Mouse (Mus musculus) forebrain, embryonic 13.5 days (tissue): ENCODE results near the gene Fam210b. TPM values are rescaled to one million over a fixed set of nuclear protein-coding genes. Genes with fewer than 3 reads are reported as not detected.

ENCODE experiments used
- ATAC-seq: fragments of 200-750 bp; cut with Nextera tagmentation; 2 replicates; pipeline ENCODE4 v1.8.0; 2017
- H3K27ac ChIP-seq: fragments of 300-500 bp; sonication (generic); 2 replicates; pipeline ENCODE4 v1.5.1; 2015; ENCODE audit warnings: inconsistent platforms, mild to moderate bottlenecking, moderate library complexity
- H3K27me3 ChIP-seq: fragments of 300-500 bp; sonication (generic); 2 replicates; pipeline ENCODE4 v1.6.1; 2015; ENCODE audit warnings: mild to moderate bottlenecking, inconsistent platforms
- H3K36me3 ChIP-seq: fragments of 300-500 bp; sonication (generic); 2 replicates; pipeline ENCODE4 v1.6.1; 2015; ENCODE audit warnings: mild to moderate bottlenecking, inconsistent platforms; ENCODE audit not compliant: poor library complexity, severe bottlenecking
- H3K4me1 ChIP-seq: fragments of 300-500 bp; sonication (generic); 2 replicates; pipeline ENCODE4 v1.6.1; 2015; ENCODE audit warnings: inconsistent platforms
- H3K4me2 ChIP-seq: fragments of 300-500 bp; sonication (generic); 2 replicates; pipeline ENCODE4 v1.6.1; 2015; ENCODE audit warnings: inconsistent platforms, mild to moderate bottlenecking, moderate library complexity
- H3K4me3 ChIP-seq: fragments of 300-500 bp; sonication (generic); 2 replicates; pipeline ENCODE4 v1.5.1; 2015; ENCODE audit warnings: mild to moderate bottlenecking, inconsistent platforms
- H3K9ac ChIP-seq: fragments of 300-500 bp; sonication (generic); 2 replicates; pipeline ENCODE4 v1.6.1; 2015; ENCODE audit warnings: mild to moderate bottlenecking, inconsistent platforms
- H3K9me3 ChIP-seq: fragments of 300-500 bp; sonication (generic); replicated peaks from 2 replicates; pipeline ENCODE4 v1.6.1; 2016; ENCODE audit warnings: inconsistent platforms
- WGBS: fragments of 180-500 bp; shearing (Covaris S2); methylation state at CpG from one replicate; pipeline ENCODE4 v1.1.7; 2015; 5-methylcytosine and 5-hydroxymethylcytosine counted together
- polyA plus RNA-seq: library from polyadenylated mRNA; unstranded; fragments of >200 nt; fragmentation: Nextera tagmentation; extraction: Ambion mirVana; gene quantifications from 2 replicates; pipeline ENCODE4 v1.2.1, GENCODE M21; 2015

Gene Fam210b
- polyA plus RNA-seq, 1 experiment from 2014 or later, result 41.9 TPM

DNA sequence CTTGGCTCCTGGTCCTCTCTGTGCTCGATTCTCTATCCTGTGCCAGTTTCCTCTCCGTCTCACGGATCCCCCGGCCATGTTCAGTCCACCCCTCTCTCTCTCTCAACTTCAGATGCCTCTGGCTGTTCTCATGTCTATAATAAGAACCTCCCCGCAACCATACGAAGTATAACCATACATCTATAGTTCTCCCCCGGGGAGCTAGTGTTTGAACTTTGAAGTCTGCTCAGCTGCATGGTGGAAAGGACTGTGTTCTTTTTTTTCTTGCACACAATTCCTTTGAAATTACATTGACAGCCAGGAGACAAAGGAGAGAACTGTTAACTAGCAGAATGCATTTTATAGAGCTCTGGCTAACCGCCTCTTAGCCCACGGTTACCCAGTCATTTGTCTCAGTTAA, 9.4 kb downstream of the Fam210b start:
- Histone ChIP-seq H3K4me1 (peaks cover 40% of the 10 kb centered on the region), H3K9ac (no peak overlapping the region), H3K27ac (peak overlapping the region; percentile 63), H3K36me3 (peaks cover 45% of the 10 kb centered on the region), H3K27me3 (no peaks in the 10 kb centered on the region), H3K9me3 (no peaks in the 10 kb centered on the region), H3K4me2 (no peak overlapping the region), H3K4me3 (no peak overlapping the region)
- ATAC-seq, result no peak
- 40% methylated on average over 9 of the region's 9 CpGs for WGBS

DNA sequence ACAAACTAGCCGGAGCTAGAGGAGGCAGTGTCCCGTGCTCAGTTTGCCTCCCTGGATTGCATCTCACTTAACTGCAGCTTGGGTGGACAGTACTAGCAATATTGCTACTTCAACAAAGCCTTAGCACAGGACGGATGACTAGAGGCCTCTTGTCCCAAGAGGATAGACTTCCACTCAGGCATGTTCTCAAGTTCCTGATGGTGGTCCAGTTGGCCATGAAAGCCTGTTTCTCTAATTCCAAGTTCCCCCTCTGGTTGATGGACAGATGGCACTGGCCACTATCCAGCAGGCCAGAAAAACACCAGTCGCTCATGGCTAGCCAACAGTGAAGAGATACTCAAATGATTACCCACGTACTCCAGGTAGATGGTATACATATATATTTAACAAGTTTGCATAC, 10.5 kb downstream of the Fam210b start:
- no peaks in the 10 kb centered on the region for H3K9me3 ChIP-seq
- H3K27ac ChIP-seq, result peak overlapping the region; percentile 63; the same call in 1 of the 2 replicates
- no peak overlapping the region for H3K4me2 ChIP-seq
- no peak for ATAC-seq
- H3K4me1 ChIP-seq, result peaks cover 39% of the 10 kb centered on the region
- no peak overlapping the region for H3K4me3 ChIP-seq
- no peaks in the 10 kb centered on the region for H3K27me3 ChIP-seq
- 81% methylated on average over 5 of the region's 5 CpGs for WGBS
- H3K9ac ChIP-seq, result no peak overlapping the region
- H3K36me3 ChIP-seq, result peaks cover 56% of the 10 kb centered on the region

GRCm38 (mm10) chr2:172363176-172363575, 17.8 kb downstream of the Fam210b start:
- Histone ChIP-seq H3K4me3 (no peak overlapping the region), H3K9me3 (no peaks in the 10 kb centered on the region), H3K27me3 (no peaks in the 10 kb centered on the region), H3K4me1 (peaks cover 20% of the 10 kb centered on the region), H3K9ac (no peak overlapping the region), H3K4me2 (no peak overlapping the region), H3K27ac (no peak overlapping the region), H3K36me3 (peaks cover 92% of the 10 kb centered on the region)
- 85% methylated on average over 7 of the region's 7 CpGs for WGBS
- ATAC-seq, result no peak

DNA sequence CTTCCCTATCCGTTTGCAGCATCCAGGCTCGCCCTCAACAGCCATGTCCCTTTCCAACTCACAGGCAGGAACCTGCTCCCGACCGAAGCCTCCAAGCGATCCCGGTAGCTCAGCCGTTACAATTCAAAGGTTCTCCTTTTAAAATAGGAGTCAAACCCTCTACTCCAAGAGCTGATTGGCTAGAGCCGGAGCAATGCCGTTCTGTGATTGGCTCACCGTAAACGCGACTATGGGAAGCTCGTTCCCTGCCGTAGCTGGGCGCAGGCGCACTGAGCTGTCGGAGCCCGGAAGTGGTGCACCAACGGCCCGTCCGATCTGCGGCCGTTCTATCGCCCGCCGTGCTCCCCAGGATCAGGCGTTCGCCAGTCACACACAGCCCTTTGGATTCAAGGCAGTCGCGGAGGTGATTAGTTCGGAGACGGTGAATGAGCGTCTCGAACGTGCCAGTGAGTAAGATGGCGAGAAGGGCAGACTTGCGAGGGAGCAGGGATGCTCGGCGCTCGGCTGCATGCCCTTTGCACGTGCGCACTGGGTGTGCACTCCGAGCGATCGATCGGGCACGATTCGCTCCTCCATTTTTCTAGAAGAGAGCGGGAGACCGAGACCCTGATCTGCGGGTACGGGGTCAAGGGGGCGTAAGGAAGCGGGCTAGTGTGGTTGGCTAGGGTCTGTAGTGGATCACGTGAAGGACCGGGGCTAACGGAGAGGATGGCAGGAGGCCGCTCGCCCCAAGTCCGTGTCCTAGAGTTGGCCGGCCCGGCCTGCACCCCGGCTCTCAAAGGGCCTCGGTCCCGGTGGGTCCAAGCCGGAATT, 25.3 kb downstream of the Fam210b start, which contains the start of the genes Aurka and Cstf1:
Gene Aurka (minus strand): TSS at position 125 of the 813 bp plus-strand sequence.
Gene Cstf1 (plus strand): TSS at position 271 of the 813 bp plus-strand sequence.
- H3K4me2 ChIP-seq, result peak within 1 kb of the TSS; percentile 75
- H3K4me3 ChIP-seq, result peak within 1 kb of the TSS; percentile 96
- H3K9me3 ChIP-seq, result no peaks in the 10 kb centered on the region
- H3K4me1 ChIP-seq, result peaks cover 38% of the 10 kb centered on the region
- peak within 1 kb of the TSS; percentile 77 for H3K9ac ChIP-seq
- no peaks in the 10 kb centered on the region for H3K27me3 ChIP-seq
- under 1% methylated on average over 66 of the region's 66 CpGs for WGBS
- ATAC-seq, result peak; percentile 99
- H3K27ac ChIP-seq, result peak within 1 kb of the TSS; percentile 83
- H3K36me3 ChIP-seq, result peaks cover 48% of the 10 kb centered on the region

- 0 out of 2 replicates have a peak overlapping the region, but pooled peaks have one; percentile 83 for H3K27ac ChIP-seq
- H3K27me3 ChIP-seq, result no peaks in the 10 kb centered on the region
- ATAC-seq, result no peak
- no peaks in the 10 kb centered on the region for H3K9me3 ChIP-seq
- peaks cover 50% of the 10 kb centered on the region for H3K36me3 ChIP-seq
- H3K4me1 ChIP-seq, result peaks cover 38% of the 10 kb centered on the region
- under 1% methylated on average over 11 of the region's 11 CpGs for WGBS
- peak overlapping the region; percentile 96 for H3K4me3 ChIP-seq
- H3K4me2 ChIP-seq, result peak overlapping the region; percentile 75
- H3K9ac ChIP-seq, result peak overlapping the region; percentile 77
Measured at GRCm38 (mm10) chr2:172371258-172371657, 25.9 kb downstream of the Fam210b start.

- H3K4me1 ChIP-seq, result peaks cover 7% of the 10 kb centered on the region
- ATAC-seq, result no peak
- no peak overlapping the region for H3K4me2 ChIP-seq
- H3K27me3 ChIP-seq, result no peaks in the 10 kb centered on the region
- H3K9me3 ChIP-seq, result no peaks in the 10 kb centered on the region
- H3K27ac ChIP-seq, result no peak overlapping the region
- no peak overlapping the region for H3K9ac ChIP-seq
- 88% methylated on average over 4 of the region's 4 CpGs for WGBS
- peaks cover 89% of the 10 kb centered on the region for H3K36me3 ChIP-seq
- no peak overlapping the region for H3K4me3 ChIP-seq
Measured at GRCm38 (mm10) chr2:172376551-172376950, 31.2 kb downstream of the Fam210b start.

GRCm38 (mm10) chr2:172376999-172377515, 31.7 kb downstream of the Fam210b start:
- Histone ChIP-seq H3K36me3 (peaks cover 94% of the 10 kb centered on the region), H3K27ac (no peak overlapping the region), H3K4me2 (no peak overlapping the region), H3K4me1 (peaks cover 2% of the 10 kb centered on the region), H3K9me3 (no peaks in the 10 kb centered on the region), H3K4me3 (no peak overlapping the region), H3K9ac (no peak overlapping the region), H3K27me3 (no peaks in the 10 kb centered on the region)
- WGBS, result 67% methylated on average over 5 of the region's 5 CpGs
- no peak for ATAC-seq

GRCm38 (mm10) chr2:172378332-172378731, 33.0 kb downstream of the Fam210b start:
- Histone ChIP-seq H3K9me3 (no peaks in the 10 kb centered on the region), H3K27ac (no peak overlapping the region), H3K36me3 (peaks cover 99% of the 10 kb centered on the region), H3K4me1 (no peaks in the 10 kb centered on the region), H3K9ac (no peak overlapping the region), H3K4me2 (no peak overlapping the region), H3K4me3 (no peak overlapping the region), H3K27me3 (no peaks in the 10 kb centered on the region)
- WGBS, result 74% methylated on average over 7 of the region's 7 CpGs
- no peak for ATAC-seq

- 96% methylated on average over 17 of the region's 17 CpGs for WGBS
- no peak for ATAC-seq
Measured at GRCm38 (mm10) chr2:172380513-172380912, 35.1 kb downstream of the Fam210b start.

GRCm38 (mm10) chr2:172381341-172381740, 36.0 kb downstream of the Fam210b start:
- no peaks in the 10 kb centered on the region for H3K9me3 ChIP-seq
- peaks cover 70% of the 10 kb centered on the region for H3K36me3 ChIP-seq
- H3K4me1 ChIP-seq, result no peaks in the 10 kb centered on the region
- no peak for ATAC-seq
- H3K27me3 ChIP-seq, result no peaks in the 10 kb centered on the region
- H3K27ac ChIP-seq, result no peak overlapping the region
- H3K4me2 ChIP-seq, result no peak overlapping the region
- WGBS, result 95% methylated on average over 11 of the region's 11 CpGs
- no peak overlapping the region for H3K4me3 ChIP-seq
- no peak overlapping the region for H3K9ac ChIP-seq

More at GRCm38 (mm10) chr2:172380513-172380912, 35.1 kb downstream of the Fam210b start:
- Histone ChIP-seq H3K27ac (no peak overlapping the region), H3K9ac (no peak overlapping the region), H3K4me1 (no peaks in the 10 kb centered on the region), H3K4me3 (no peak overlapping the region), H3K9me3 (no peaks in the 10 kb centered on the region), H3K36me3 (peaks cover 78% of the 10 kb centered on the region), H3K4me2 (no peak overlapping the region), H3K27me3 (no peaks in the 10 kb centered on the region)

- H3K36me3 ChIP-seq, result peaks cover 65% of the 10 kb centered on the region
- H3K4me3 ChIP-seq, result no peak overlapping the region
- H3K27me3 ChIP-seq, result no peaks in the 10 kb centered on the region
- no peak overlapping the region for H3K4me2 ChIP-seq
- ATAC-seq, result no peak
- 90% methylated on average over 12 of the region's 12 CpGs for WGBS
- no peaks in the 10 kb centered on the region for H3K4me1 ChIP-seq
- H3K27ac ChIP-seq, result no peak overlapping the region
- H3K9ac ChIP-seq, result no peak overlapping the region
- H3K9me3 ChIP-seq, result no peaks in the 10 kb centered on the region
Measured at GRCm38 (mm10) chr2:172381898-172382297, 36.5 kb downstream of the Fam210b start.

- H3K27me3 ChIP-seq, result no peaks in the 10 kb centered on the region
- ATAC-seq, result no peak
- H3K36me3 ChIP-seq, result peaks cover 37% of the 10 kb centered on the region
- H3K27ac ChIP-seq, result no peak overlapping the region
- H3K9ac ChIP-seq, result no peak overlapping the region
- no peak overlapping the region for H3K4me2 ChIP-seq
- 93% methylated on average over 3 of the region's 3 CpGs for WGBS
- no peaks in the 10 kb centered on the region for H3K4me1 ChIP-seq
- no peak overlapping the region for H3K4me3 ChIP-seq
- no peaks in the 10 kb centered on the region for H3K9me3 ChIP-seq
Measured at GRCm38 (mm10) chr2:172384715-172385114, 39.4 kb downstream of the Fam210b start.
